8 mouse cellular contexts compared by ENCODE assay signal in the genomic region with DNA sequence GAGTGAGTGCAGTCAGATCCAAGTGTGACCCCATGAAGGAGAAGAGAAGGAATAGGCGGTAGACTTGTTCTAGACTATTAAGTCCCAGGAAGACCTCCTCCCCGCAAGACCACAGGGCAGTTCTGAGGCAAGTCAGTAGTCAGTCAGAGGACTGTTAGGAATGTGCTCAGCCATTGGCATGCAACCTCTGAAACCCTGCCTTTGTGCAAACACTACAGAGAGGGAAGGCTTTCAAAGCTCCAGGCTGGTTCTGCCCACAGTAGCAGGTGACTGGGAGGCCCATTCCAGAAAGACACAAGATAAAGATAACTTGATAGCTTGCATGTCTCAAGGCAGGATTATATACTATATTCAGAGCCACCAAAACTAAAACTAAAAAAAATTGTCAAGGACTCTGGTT. TPM values are rescaled to one million over a fixed set of nuclear protein-coding genes. Genes with fewer than 3 reads are reported as not detected.
DNase-seq lines count a peak whose midpoint lies in the region; ATAC-seq and TF ChIP-seq lines count a peak whose summit lies in the region.

A gene (minus strand): TSS at position 195 of the 400 bp plus-strand sequence.

- WGBS in heart, embryonic 13.5 days, result 72% methylated on average over 2 of the region's 2 CpGs
- WGBS in spleen, adult 2 months, result 92% methylated on average over 2 of the region's 2 CpGs
- 72% methylated on average over 2 of the region's 2 CpGs for WGBS in liver, embryonic 15.5 days (ENCODE audit: insufficient replicate concordance)
- 81% methylated on average over 2 of the region's 2 CpGs for WGBS in stomach, postnatal 0 days

- H3K4me2 ChIP-seq in heart, embryonic 13.5 days, result no peak within 1 kb of the TSS
- peak within 1 kb of the TSS; percentile 13; the same call in 1 of the 2 replicates for H3K4me2 ChIP-seq in liver, embryonic 15.5 days
- H3K4me2 ChIP-seq in stomach, postnatal 0 days (replicated peaks; ENCODE audit: low read depth), result no peak within 1 kb of the TSS

- peaks cover 31% of the 10 kb centered on the region for H3K4me1 ChIP-seq in heart, embryonic 13.5 days
- peaks cover 7% of the 10 kb centered on the region for H3K4me1 ChIP-seq in spleen, adult 2 months (ENCODE audit: control insufficient read depth, insufficient read depth, insufficient read length)
- H3K4me1 ChIP-seq in liver, embryonic 15.5 days (replicated peaks), result peaks cover 78% of the 10 kb centered on the region
- 0 out of 2 replicates have a peak, but pooled peaks cover 2% of the 10 kb centered on the region for H3K4me1 ChIP-seq in stomach, postnatal 0 days (replicated peaks; ENCODE audit: control insufficient read depth, insufficient read depth)

- H3K36me3 ChIP-seq in heart, embryonic 13.5 days, result no peaks in the 10 kb centered on the region
- H3K36me3 ChIP-seq in spleen, adult 2 months (ENCODE audit: control insufficient read depth, insufficient read depth, low read length), result no peaks in the 10 kb centered on the region
- no peaks in the 10 kb centered on the region for H3K36me3 ChIP-seq in liver, embryonic 15.5 days (replicated peaks)
- no peaks in the 10 kb centered on the region for H3K36me3 ChIP-seq in stomach, postnatal 0 days (ENCODE audit: control insufficient read depth, insufficient read depth, low read length)

- intact Hi-C loops in heart, postnatal 14 days (cut with DNase I), result loop anchor here (5.0 to 10.0 kb wide), 2 partner anchors 266 to 681 kb away; no protein-coding TSS in a partner anchor

- no peak for DNase-seq in heart, postnatal 14 days
- no peak for DNase-seq in spleen, adult 2 months (ENCODE audit: low read depth in 1 of 2, low spot score in 2 of 2)
- no peak for DNase-seq in spleen, adult 12 weeks (ENCODE audit: low spot score)
- no peak for DNase-seq in stomach, postnatal 0 days (ENCODE audit: low spot score)
- no peak for DNase-seq in ovary, postnatal 36 days (ENCODE audit: low spot score)
- DNase-seq in B cell, adult 2 months, result no peak

- no peak for TF ChIP-seq POLR2A in spleen, adult 2 months (IDR thresholded peaks at IDR 0.05; ENCODE audit: low read depth, low read length)

- H3K4me3 ChIP-seq in heart, embryonic 13.5 days, result no peak within 1 kb of the TSS
- no peak within 1 kb of the TSS for H3K4me3 ChIP-seq in spleen, adult 2 months (ENCODE audit: extremely low read depth, insufficient read depth, insufficient read length)
- H3K4me3 ChIP-seq in liver, embryonic 15.5 days (replicated peaks), result no peak within 1 kb of the TSS
- H3K4me3 ChIP-seq in stomach, postnatal 0 days (ENCODE audit: low read depth, low read length), result no peak within 1 kb of the TSS

- TF ChIP-seq CTCF in spleen, adult 2 months (IDR thresholded peaks at IDR 0.05; ENCODE audit: extremely low read depth, insufficient read depth, insufficient read length, insufficient replicate concordance), result no peak
- TF ChIP-seq CTCF in stomach, postnatal 0 days (IDR thresholded peaks at IDR 0.05; ENCODE audit: low read depth), result no peak

- ATAC-seq in heart, embryonic 13.5 days (ENCODE audit: extremely low read depth, insufficient number of reproducible peaks, low FRiP score, low TSS enrichment), result no peak
- ATAC-seq in liver, embryonic 15.5 days (ENCODE audit: insufficient read depth), result no peak
- ATAC-seq in stomach, postnatal 0 days (ENCODE audit: low FRiP score, low TSS enrichment), result no peak

- H3K9me3 ChIP-seq in heart, embryonic 13.5 days, result no peaks in the 10 kb centered on the region
- H3K9me3 ChIP-seq in liver, embryonic 15.5 days (replicated peaks), result no peaks in the 10 kb centered on the region
- H3K9me3 ChIP-seq in stomach, postnatal 0 days (ENCODE audit: control insufficient read depth, low read length), result no peaks in the 10 kb centered on the region

- H3K27ac ChIP-seq in heart, embryonic 13.5 days (replicated peaks), result no peak within 1 kb of the TSS
- no peak within 1 kb of the TSS for H3K27ac ChIP-seq in spleen, adult 2 months (ENCODE audit: insufficient read depth, low read length)
- H3K27ac ChIP-seq in liver, embryonic 15.5 days (replicated peaks), result peak within 1 kb of the TSS; percentile 49
- no peak within 1 kb of the TSS for H3K27ac ChIP-seq in stomach, postnatal 0 days (replicated peaks)

- H3K27me3 ChIP-seq in heart, embryonic 13.5 days (replicated peaks), result no peaks in the 10 kb centered on the region
- H3K27me3 ChIP-seq in spleen, adult 2 months (ENCODE audit: control insufficient read depth, insufficient read depth, low read length), result no peaks in the 10 kb centered on the region
- H3K27me3 ChIP-seq in liver, embryonic 15.5 days, result no peaks in the 10 kb centered on the region
- H3K27me3 ChIP-seq in stomach, postnatal 0 days (ENCODE audit: control insufficient read depth, insufficient read depth, low read length), result no peaks in the 10 kb centered on the region

- TF ChIP-seq EP300 in stomach, postnatal 0 days (optimal IDR thresholded peaks at IDR 0.05), result no peak

- no peak within 1 kb of the TSS for H3K9ac ChIP-seq in heart, embryonic 13.5 days
- H3K9ac ChIP-seq in liver, embryonic 15.5 days, result no peak within 1 kb of the TSS
- H3K9ac ChIP-seq in stomach, postnatal 0 days (ENCODE audit: low read length), result no peak within 1 kb of the TSS

RNA-seq across cellular contexts. Expression of the gene that starts here (rescaled TPM):
- polyA plus RNA-seq in heart, embryonic 13.5 days (2015; fragmentation: Nextera tagmentation; extraction: Ambion mirVana), result 27.7 and 30.6 TPM in 2 replicates
- total RNA-seq in heart, postnatal 14 days (2021), result 1 to 10 TPM; 5.9 to 8.3 TPM
- polyA plus RNA-seq in spleen, adult 2 months (2012; rRNA removed), result 12.9 and 13.2 TPM in 2 replicates
- 85.0 and 106 TPM in 2 replicates for polyA plus RNA-seq in liver, embryonic 15.5 days (2015; fragmentation: Nextera tagmentation; extraction: Ambion mirVana)
- 18.3 and 20.0 TPM in 2 replicates for polyA plus RNA-seq in stomach, postnatal 0 days (2015; fragmentation: Nextera tagmentation; extraction: Ambion mirVana)
